Mouse (Mus musculus) ES-Bruce4 (cell line): Measurements from ENCODE around the gene Mdm2.

ENCODE experiments used
- CTCF ChIP-seq: IDR thresholded peaks from one replicate; pipeline ENCODE4 v1.8.1; 2011; ENCODE audit warnings: low read depth, low read length
- POLR2A ChIP-seq: IDR thresholded peaks from one replicate; pipeline ENCODE4 v1.8.1; 2011; ENCODE audit warnings: low read length; ENCODE audit not compliant: insufficient read depth

- TF ChIP-seq POLR2A (no peak), CTCF (no peak)
Observed at GRCm38 (mm10) chr10:117678357-117678756, 32.2 kb downstream of the Mdm2 start.
